Mouse (Mus musculus) 3T3-L1 (cell line): ENCODE data around the gene Zfp827.

Experiments
- DNase-seq: peaks from one replicate; pipeline ENCODE4 v3.0.0-alpha.2; 2015; ENCODE audit warnings: low read depth, low spot score

Gene Zfp827

GRCm38 (mm10) chr8:79211630-79212029 lies 183.4 kb downstream of the Zfp827 start:
- DNase-seq = peak; percentile 36

GRCm38 (mm10) chr8:79222106-79222751 lies 194.0 kb downstream of the Zfp827 start:
- peak; percentile 90 for DNase-seq

GRCm38 (mm10) chr8:79222752-79223141 lies 194.5 kb downstream of the Zfp827 start:
- no peak for DNase-seq

- DNase-seq = no peak
Measured at GRCm38 (mm10) chr8:79224363-79224762, 196.1 kb downstream of the Zfp827 start.

GRCm38 (mm10) chr8:79225586-79225985 lies 197.3 kb downstream of the Zfp827 start:
- no peak for DNase-seq

- DNase-seq = no peak
Measured at GRCm38 (mm10) chr8:79226046-79226445, 197.8 kb downstream of the Zfp827 start.

GRCm38 (mm10) chr8:79227194-79227593 lies 199.0 kb downstream of the Zfp827 start:
- DNase-seq = peak; percentile 61

GRCm38 (mm10) chr8:79227916-79228315 lies 199.7 kb downstream of the Zfp827 start:
- DNase-seq = peak; percentile 90

GRCm38 (mm10) chr8:79229266-79229888 lies 201.1 kb downstream of the Zfp827 start:
- DNase-seq = no peak

- DNase-seq = no peak
Measured at GRCm38 (mm10) chr8:79239320-79239719, 211.1 kb downstream of the Zfp827 start.

GRCm38 (mm10) chr8:79239996-79240395 lies 211.8 kb downstream of the Zfp827 start:
- DNase-seq = no peak
